Mouse (Mus musculus) CH12.LX (cell line): ENCODE results near the gene Gapdhs.

Source experiments
- CTCF ChIP-seq, 2 experiments: IDR thresholded peaks in 1 of 2; conservative IDR thresholded peaks in 1 of 2; 2 replicates each; pipeline ENCODE4 v1.5.1; 2011 to 2012; ENCODE audit warnings: low read depth in 2 of 2, low read length in 2 of 2, improper control_type of control experiment in 1 of 2, inconsistent platforms in 1 of 2, mild to moderate bottlenecking in 1 of 2, moderate library complexity in 1 of 2
- E2F4 ChIP-seq: IDR thresholded peaks from 2 replicates; pipeline ENCODE4 v1.6.1; 2011; ENCODE audit warnings: low read depth, low read length, improper control_type of control experiment; ENCODE audit not compliant: insufficient replicate concordance
- ELF1 ChIP-seq: IDR thresholded peaks from 2 replicates; pipeline ENCODE4 v1.6.1; 2014; ENCODE audit warnings: low read depth, mild to moderate bottlenecking, inconsistent platforms, low read length, improper control_type of control experiment
- EP300 ChIP-seq: IDR thresholded peaks from 2 replicates; pipeline ENCODE4 v1.6.1; 2011; ENCODE audit warnings: low read length, improper control_type of control experiment
- JUND ChIP-seq: conservative IDR thresholded peaks from 2 replicates; pipeline ENCODE4 v1.6.1; 2011; ENCODE audit warnings: low read depth, low read length, improper control_type of control experiment
- NELFE ChIP-seq: IDR thresholded peaks from 2 replicates; pipeline ENCODE4 v1.6.1; 2011; ENCODE audit warnings: low read depth, low read length, improper control_type of control experiment
- POLR2A ChIP-seq: IDR thresholded peaks from 2 replicates; pipeline ENCODE4 v1.6.1; 2011; ENCODE audit warnings: low read depth, mild to moderate bottlenecking, improper control_type of control experiment, low read length
- SMC3 ChIP-seq: IDR thresholded peaks from 2 replicates; pipeline ENCODE4 v1.6.1; 2011; ENCODE audit warnings: low read depth, low read length, improper control_type of control experiment

DNA sequence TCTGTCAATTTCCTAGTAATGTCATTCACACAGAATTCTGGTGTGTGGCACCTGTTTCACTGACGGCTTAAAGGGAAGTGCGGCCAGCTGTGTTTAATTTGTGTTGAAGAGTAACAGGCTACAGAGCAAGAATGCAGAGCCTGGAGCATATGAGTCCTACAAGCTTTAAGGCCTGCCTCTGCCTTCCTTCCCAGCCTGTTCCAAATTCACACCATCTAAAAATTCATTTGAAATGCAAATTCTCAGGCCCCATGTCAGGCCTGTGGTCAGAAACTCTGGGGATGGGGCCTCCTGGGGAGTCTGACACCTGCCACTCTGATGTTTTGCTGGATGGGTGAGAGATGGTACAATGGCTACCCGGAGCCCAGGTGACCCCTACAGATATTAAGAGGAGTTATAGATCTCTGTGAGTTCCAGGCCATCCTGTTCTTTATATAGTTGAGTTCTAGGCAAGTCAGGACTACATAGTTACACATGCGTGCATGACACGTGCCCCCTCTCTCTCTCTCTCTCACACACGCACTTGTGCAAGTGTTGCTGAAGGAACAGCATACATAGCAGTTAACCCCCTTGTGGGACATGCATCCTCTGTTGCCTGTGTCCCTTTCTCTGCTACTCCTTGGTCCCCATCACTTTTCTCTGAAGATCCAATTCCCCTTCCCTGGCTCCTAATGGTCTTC, 20.1 kb downstream of the Gapdhs start:
- peak; percentile 60; the same call in 1 of the 2 replicates for TF ChIP-seq EP300
- no peak for TF ChIP-seq ELF1
- TF ChIP-seq NELFE, result no peak
- TF ChIP-seq POLR2A, result no peak; the same call in 1 of the 2 replicates
- TF ChIP-seq E2F4, result no peak
- TF ChIP-seq SMC3, result no peak
- TF ChIP-seq JUND, result no peak
- TF ChIP-seq CTCF (conservative IDR thresholded peaks at IDR 0.05 in 1 of 2, IDR thresholded peaks at IDR 0.05 in 1 of 2; ENCODE audit: low read depth in 2 of 2, low read length in 2 of 2), result no peak
